Mouse (Mus musculus): ENCODE data around the gene Snx15. TPM values are rescaled to one million over a fixed set of nuclear protein-coding genes. Genes with fewer than 3 reads are reported as not detected.

The Snx15 gene
- polyA plus RNA-seq (2014; fragmentation: Nextera tagmentation; extraction: Ambion mirVana): 23.8 and 26.1 TPM in 2 replicates

- under 1% methylated on average over 32 of the region's 32 CpGs for WGBS
- peak within 1 kb of the TSS; percentile 64 for H3K9ac ChIP-seq (ENCODE audit: low read length)
- DNase-seq (ENCODE audit: low spot score, missing footprints) (peak; percentile 98), ATAC-seq (ENCODE audit: low FRiP score) (peak; percentile 91)
- peak within 1 kb of the TSS; percentile 68 for H3K27ac ChIP-seq (ENCODE audit: low read depth, low read length)
- H3K27me3 ChIP-seq (ENCODE audit: control insufficient read depth, insufficient read depth, low read length): no peaks in the 10 kb centered on the region
- H3K4me1 ChIP-seq (ENCODE audit: control insufficient read depth, insufficient read depth, low read length): peaks cover 2% of the 10 kb centered on the region; the same call in 1 of the 2 replicates
- no peaks in the 10 kb centered on the region for H3K36me3 ChIP-seq (ENCODE audit: control insufficient read depth, insufficient read depth, low read length)
- peak within 1 kb of the TSS; percentile 44 for H3K4me3 ChIP-seq (ENCODE audit: low read depth, low read length)
- H3K4me2 ChIP-seq: peak within 1 kb of the TSS; percentile 66
- no peaks in the 10 kb centered on the region for H3K9me3 ChIP-seq (ENCODE audit: control insufficient read depth, low read length)
These were observed at the start of gene Snx15 for GRCm38 (mm10) chr19:6127760-6128341. Gene Snx15, minus strand, starts transcription at chr19:6128304.

DNA sequence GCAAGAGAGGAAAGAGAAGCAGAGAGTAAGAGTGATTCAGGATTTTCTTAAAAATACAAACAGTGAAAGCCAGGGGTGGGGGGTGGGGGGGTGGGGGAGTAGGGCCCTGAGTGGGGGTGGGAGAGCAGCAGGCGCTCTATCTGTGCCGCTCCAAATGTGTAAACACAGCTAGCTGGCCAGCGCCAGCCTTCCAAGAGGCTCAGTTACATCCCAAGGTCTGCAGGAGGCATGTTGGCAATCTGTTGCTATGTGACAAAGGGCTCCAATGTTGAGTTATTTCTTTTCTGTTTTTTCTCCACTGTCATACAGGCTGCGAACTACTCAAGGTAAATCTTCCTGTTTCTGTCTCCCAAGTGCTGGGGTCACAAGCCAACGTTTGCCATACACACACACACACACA is 46.7 kb upstream of the Snx15 start:
- H3K4me2 ChIP-seq: no peak overlapping the region
- no peak overlapping the region for H3K9ac ChIP-seq (ENCODE audit: low read length)
- H3K4me3 ChIP-seq (ENCODE audit: low read depth, low read length): no peak overlapping the region
- no peaks in the 10 kb centered on the region for H3K27me3 ChIP-seq (ENCODE audit: control insufficient read depth, insufficient read depth, low read length)
- DNase-seq (ENCODE audit: low spot score, missing footprints) (no peak), ATAC-seq (ENCODE audit: low FRiP score) (no peak)
- H3K9me3 ChIP-seq (ENCODE audit: control insufficient read depth, low read length): no peaks in the 10 kb centered on the region
- no peaks in the 10 kb centered on the region for H3K36me3 ChIP-seq (ENCODE audit: control insufficient read depth, insufficient read depth, low read length)
- H3K4me1 ChIP-seq (ENCODE audit: control insufficient read depth, insufficient read depth, low read length): no peaks in the 10 kb centered on the region
- H3K27ac ChIP-seq (ENCODE audit: low read depth, low read length): no peak overlapping the region
- 55% methylated on average over 5 of the region's 5 CpGs for WGBS

DNA sequence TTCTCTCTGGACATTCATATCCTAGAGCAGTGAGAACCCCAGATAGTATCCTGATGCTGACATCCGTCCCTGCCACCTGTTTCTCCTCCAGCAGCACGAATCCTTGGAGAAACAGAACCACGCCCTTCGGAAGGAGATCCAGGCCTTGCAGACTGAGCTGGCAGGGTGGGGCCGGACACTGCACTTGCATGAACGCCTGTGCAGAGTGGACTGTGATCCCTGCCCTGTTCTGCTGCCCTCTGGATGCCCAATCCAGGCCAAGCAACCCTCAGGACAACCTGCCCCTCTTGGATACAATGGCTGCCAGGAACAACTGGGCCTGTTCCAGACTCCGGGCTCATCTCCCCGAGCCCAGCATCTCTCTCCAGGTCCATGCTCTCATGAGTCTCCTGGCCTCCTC is 43.1 kb upstream of the Snx15 start:
- H3K4me1 ChIP-seq (ENCODE audit: control insufficient read depth, insufficient read depth, low read length): no peaks in the 10 kb centered on the region
- no peak overlapping the region for H3K27ac ChIP-seq (ENCODE audit: low read depth, low read length)
- no peak overlapping the region for H3K9ac ChIP-seq (ENCODE audit: low read length)
- WGBS: 79% methylated on average over 8 of the region's 8 CpGs
- DNase-seq (ENCODE audit: low spot score, missing footprints) (no peak), ATAC-seq (ENCODE audit: low FRiP score) (no peak)
- no peaks in the 10 kb centered on the region for H3K9me3 ChIP-seq (ENCODE audit: control insufficient read depth, low read length)
- no peak overlapping the region for H3K4me2 ChIP-seq
- H3K36me3 ChIP-seq (ENCODE audit: control insufficient read depth, insufficient read depth, low read length): no peaks in the 10 kb centered on the region
- no peak overlapping the region for H3K4me3 ChIP-seq (ENCODE audit: low read depth, low read length)
- no peaks in the 10 kb centered on the region for H3K27me3 ChIP-seq (ENCODE audit: control insufficient read depth, insufficient read depth, low read length)

DNA sequence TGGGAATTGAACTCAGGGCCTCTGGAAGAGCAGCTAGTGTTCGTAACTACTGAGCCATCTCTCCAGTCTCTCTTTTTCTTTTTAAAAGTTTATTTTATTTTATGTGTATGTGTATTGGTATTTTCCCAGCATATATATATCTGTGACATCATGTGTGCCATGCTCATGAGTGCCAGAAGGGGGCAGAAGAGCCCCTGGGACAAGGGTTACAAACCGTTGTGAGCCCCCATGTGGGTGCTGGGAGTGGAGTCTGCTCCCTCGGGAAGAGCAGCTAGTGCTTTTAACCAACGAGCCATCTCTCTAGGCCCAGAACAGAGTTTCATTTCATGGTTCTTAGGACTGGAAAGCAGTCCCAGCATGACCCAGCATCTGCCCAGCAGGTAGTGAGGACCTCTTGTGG is 38.6 kb upstream of the Snx15 start:
- no peak overlapping the region for H3K27ac ChIP-seq (ENCODE audit: low read depth, low read length)
- no peak overlapping the region for H3K4me3 ChIP-seq (ENCODE audit: low read depth, low read length)
- H3K4me2 ChIP-seq: no peak overlapping the region
- no peaks in the 10 kb centered on the region for H3K4me1 ChIP-seq (ENCODE audit: control insufficient read depth, insufficient read depth, low read length)
- DNase-seq (ENCODE audit: low spot score, missing footprints) (no peak), ATAC-seq (ENCODE audit: low FRiP score) (no peak)
- H3K9me3 ChIP-seq (ENCODE audit: control insufficient read depth, low read length): no peaks in the 10 kb centered on the region
- 77% methylated on average over 4 of the region's 4 CpGs for WGBS
- H3K27me3 ChIP-seq (ENCODE audit: control insufficient read depth, insufficient read depth, low read length): no peaks in the 10 kb centered on the region
- no peaks in the 10 kb centered on the region for H3K36me3 ChIP-seq (ENCODE audit: control insufficient read depth, insufficient read depth, low read length)
- H3K9ac ChIP-seq (ENCODE audit: low read length): no peak overlapping the region

DNA sequence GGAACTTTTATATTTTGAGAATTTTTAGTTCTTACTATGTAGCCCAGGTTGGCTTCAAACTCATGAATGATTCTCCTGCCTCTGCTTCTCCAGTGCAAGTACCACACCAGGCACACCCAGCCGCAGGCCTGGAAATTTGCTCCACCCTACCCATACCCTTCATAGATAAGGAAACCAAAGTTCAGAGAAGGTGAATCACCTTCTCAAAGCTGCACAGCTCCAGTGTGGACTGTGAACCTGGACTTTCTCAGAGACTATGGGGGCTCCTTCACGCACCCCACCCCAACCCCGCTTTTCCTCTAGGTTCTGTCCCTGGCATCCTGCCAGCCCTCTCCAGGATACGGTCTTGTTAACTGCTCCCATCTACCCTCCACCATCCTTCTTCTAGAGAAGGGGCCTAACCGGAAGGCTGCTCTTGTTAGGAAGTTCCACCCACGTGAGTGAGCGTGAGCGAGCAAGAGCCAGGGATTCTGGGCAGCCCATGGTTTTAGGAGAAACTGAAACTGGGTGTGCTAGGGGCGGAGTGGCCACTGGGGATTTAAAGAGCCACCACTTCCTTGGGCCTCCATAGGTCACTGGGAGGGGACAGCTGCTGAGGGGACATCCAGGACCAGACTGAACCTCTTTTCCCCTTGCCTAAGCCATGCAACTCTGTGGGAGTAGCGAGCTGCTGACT is 35.9 kb upstream of the Snx15 start:
- Histone ChIP-seq H3K4me3 (ENCODE audit: low read depth, low read length) (no peak overlapping the region), H3K27ac (ENCODE audit: low read depth, low read length) (no peak overlapping the region), H3K4me1 (ENCODE audit: control insufficient read depth, insufficient read depth, low read length) (no peaks in the 10 kb centered on the region), H3K9me3 (ENCODE audit: control insufficient read depth, low read length) (no peaks in the 10 kb centered on the region), H3K9ac (ENCODE audit: low read length) (no peak overlapping the region), H3K4me2 (no peak overlapping the region), H3K27me3 (ENCODE audit: control insufficient read depth, insufficient read depth, low read length) (no peaks in the 10 kb centered on the region), H3K36me3 (ENCODE audit: control insufficient read depth, insufficient read depth, low read length) (no peaks in the 10 kb centered on the region)
- ATAC-seq (ENCODE audit: low FRiP score): no peak
- DNase-seq (ENCODE audit: low spot score, missing footprints): no peak
- WGBS: 78% methylated on average over 10 of the region's 10 CpGs

- DNase-seq (ENCODE audit: low spot score, missing footprints) (no peak), ATAC-seq (ENCODE audit: low FRiP score) (no peak)
- 75% methylated on average over 6 of the region's 6 CpGs for WGBS
- Histone ChIP-seq H3K9me3 (ENCODE audit: control insufficient read depth, low read length) (no peaks in the 10 kb centered on the region), H3K4me3 (ENCODE audit: low read depth, low read length) (no peak overlapping the region), H3K9ac (ENCODE audit: low read length) (no peak overlapping the region), H3K4me2 (no peak overlapping the region), H3K4me1 (ENCODE audit: control insufficient read depth, insufficient read depth, low read length) (no peaks in the 10 kb centered on the region), H3K27ac (ENCODE audit: low read depth, low read length) (no peak overlapping the region), H3K27me3 (ENCODE audit: control insufficient read depth, insufficient read depth, low read length) (no peaks in the 10 kb centered on the region), H3K36me3 (ENCODE audit: control insufficient read depth, insufficient read depth, low read length) (no peaks in the 10 kb centered on the region)
These were observed 29.1 kb upstream of the Snx15 start for GRCm38 (mm10) chr19:6157220-6157619.

- no peak overlapping the region for H3K4me3 ChIP-seq (ENCODE audit: low read depth, low read length)
- no peaks in the 10 kb centered on the region for H3K9me3 ChIP-seq (ENCODE audit: control insufficient read depth, low read length)
- H3K36me3 ChIP-seq (ENCODE audit: control insufficient read depth, insufficient read depth, low read length): no peaks in the 10 kb centered on the region
- no peaks in the 10 kb centered on the region for H3K4me1 ChIP-seq (ENCODE audit: control insufficient read depth, insufficient read depth, low read length)
- ATAC-seq (ENCODE audit: low FRiP score): no peak
- no peak overlapping the region for H3K27ac ChIP-seq (ENCODE audit: low read depth, low read length)
- DNase-seq (ENCODE audit: low spot score, missing footprints): no peak
- H3K27me3 ChIP-seq (ENCODE audit: control insufficient read depth, insufficient read depth, low read length): no peaks in the 10 kb centered on the region
- 67% methylated on average over 8 of the region's 8 CpGs for WGBS
- no peak overlapping the region for H3K4me2 ChIP-seq
- H3K9ac ChIP-seq (ENCODE audit: low read length): no peak overlapping the region
These were observed 28.3 kb upstream of the Snx15 start for GRCm38 (mm10) chr19:6156372-6156771.

DNA sequence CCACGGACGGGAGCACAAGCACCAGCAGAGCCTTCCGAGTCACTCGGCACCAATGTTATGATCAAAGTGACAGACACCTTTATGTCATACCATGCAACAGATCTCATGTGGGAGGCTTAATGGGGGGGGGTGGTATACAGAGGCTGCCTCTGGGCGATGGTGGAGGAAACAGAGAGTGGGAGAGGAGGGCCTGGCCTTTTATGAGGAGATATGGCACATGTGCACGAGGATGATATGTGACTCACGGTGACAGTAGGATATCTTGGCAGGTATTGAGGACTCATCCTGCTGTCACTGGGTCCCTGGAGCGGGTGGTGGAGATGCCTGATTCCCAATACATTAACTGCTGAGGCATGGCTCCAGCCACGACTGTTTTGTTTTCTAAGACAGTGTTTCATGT is 27.1 kb upstream of the Snx15 start:
- Histone ChIP-seq H3K4me2 (no peak overlapping the region), H3K4me3 (ENCODE audit: low read depth, low read length) (no peak overlapping the region), H3K9me3 (ENCODE audit: control insufficient read depth, low read length) (no peaks in the 10 kb centered on the region), H3K9ac (ENCODE audit: low read length) (no peak overlapping the region), H3K27me3 (ENCODE audit: control insufficient read depth, insufficient read depth, low read length) (no peaks in the 10 kb centered on the region), H3K4me1 (ENCODE audit: control insufficient read depth, insufficient read depth, low read length) (no peaks in the 10 kb centered on the region), H3K27ac (ENCODE audit: low read depth, low read length) (no peak overlapping the region), H3K36me3 (ENCODE audit: control insufficient read depth, insufficient read depth, low read length) (no peaks in the 10 kb centered on the region)
- WGBS: 86% methylated on average over 9 of the region's 9 CpGs
- no peak for ATAC-seq (ENCODE audit: low FRiP score)
- no peak for DNase-seq (ENCODE audit: low spot score, missing footprints)

GRCm38 (mm10) chr19:6144842-6145241 is 16.7 kb upstream of the Snx15 start:
- ATAC-seq (ENCODE audit: low FRiP score) (no peak), DNase-seq (ENCODE audit: low spot score, missing footprints) (no peak)
- no peak overlapping the region for H3K4me2 ChIP-seq
- H3K4me3 ChIP-seq (ENCODE audit: low read depth, low read length): no peak overlapping the region
- no peak overlapping the region for H3K27ac ChIP-seq (ENCODE audit: low read depth, low read length)
- WGBS: 85% methylated on average over 5 of the region's 5 CpGs
- H3K4me1 ChIP-seq (ENCODE audit: control insufficient read depth, insufficient read depth, low read length): peaks cover 6% of the 10 kb centered on the region
- no peaks in the 10 kb centered on the region for H3K9me3 ChIP-seq (ENCODE audit: control insufficient read depth, low read length)
- H3K36me3 ChIP-seq (ENCODE audit: control insufficient read depth, insufficient read depth, low read length): no peaks in the 10 kb centered on the region
- H3K27me3 ChIP-seq (ENCODE audit: control insufficient read depth, insufficient read depth, low read length): no peaks in the 10 kb centered on the region
- H3K9ac ChIP-seq (ENCODE audit: low read length): no peak overlapping the region
